Mouse (Mus musculus) forebrain, embryonic 14.5 days (tissue): ENCODE measurements at regions not wholly inside any gene's neighbourhood (a gene's known extent, or its start where the extent isn't known, plus 50 kb on each side); places are given as distances from the start of the nearest gene placed in this dataset.
A peak's percentile ranks its signal among the peaks of the same experiment; 100 is the strongest.

Source experiments
- ATAC-seq: fragments of 200-750 bp; cut with Nextera tagmentation; 2 replicates; pipeline ENCODE4 v1.8.0; 2017; ENCODE audit warnings: mild to moderate bottlenecking, moderate library complexity
- DNase-seq: peaks from one replicate; pipeline ENCODE4 v3.0.0-alpha.2; 2015; ENCODE audit warnings: low spot score
- H3K27ac ChIP-seq: fragments of 300-500 bp; sonication (generic); 2 replicates; pipeline ENCODE4 v1.5.1; 2014; ENCODE audit warnings: low read depth, mild to moderate bottlenecking, control low read depth, low read length, moderate library complexity
- H3K27me3 ChIP-seq: fragments of 300-500 bp; sonication (generic); replicated peaks from 2 replicates; pipeline ENCODE4 v1.6.1; 2014; ENCODE audit warnings: low read length, control low read depth, mixed read lengths; ENCODE audit not compliant: control insufficient read depth, insufficient read depth
- H3K36me3 ChIP-seq: fragments of 300-500 bp; sonication (generic); 2 replicates; pipeline ENCODE4 v1.6.1; 2014; ENCODE audit warnings: low read length, control low read depth; ENCODE audit not compliant: control insufficient read depth, insufficient read depth
- H3K4me1 ChIP-seq: fragments of 300-500 bp; sonication (generic); 2 replicates; pipeline ENCODE4 v1.6.1; 2014; ENCODE audit warnings: antibody characterized with exemption, low read length, control low read depth; ENCODE audit not compliant: control insufficient read depth, insufficient read depth
- H3K4me2 ChIP-seq: fragments of 300-500 bp; sonication (generic); 2 replicates; pipeline ENCODE4 v1.6.1; 2014; ENCODE audit warnings: mild to moderate bottlenecking, control low read depth, low read length
- H3K4me3 ChIP-seq: fragments of 300-500 bp; sonication (generic); 2 replicates; pipeline ENCODE4 v1.5.1; 2014; ENCODE audit warnings: low read depth, low read length, control low read depth
- H3K9ac ChIP-seq: fragments of 300-500 bp; sonication (generic); 2 replicates; pipeline ENCODE4 v1.6.1; 2014; ENCODE audit warnings: mild to moderate bottlenecking, low read length, control low read depth, moderate library complexity
- H3K9me3 ChIP-seq: fragments of 300-500 bp; sonication (generic); replicated peaks from 2 replicates; pipeline ENCODE4 v1.6.1; 2016; ENCODE audit warnings: low read length, control low read depth, mixed read lengths; ENCODE audit not compliant: control insufficient read depth
- WGBS: fragments of 180-500 bp; shearing (Covaris S2); extraction: QIAGEN DNeasy Blood & Tissue Kit; methylation state at CpG from one replicate; pipeline ENCODE4 v1.1.7; 2014; 5-methylcytosine and 5-hydroxymethylcytosine counted together

- Histone ChIP-seq H3K4me3 (no peak overlapping the region), H3K9me3 (no peaks in the 10 kb centered on the region), H3K4me2 (no peak overlapping the region), H3K36me3 (no peaks in the 10 kb centered on the region), H3K27me3 (no peaks in the 10 kb centered on the region), H3K4me1 (no peaks in the 10 kb centered on the region), H3K9ac (no peak overlapping the region), H3K27ac (no peak overlapping the region)
- 42% methylated on average over 5 of the region's 5 CpGs for WGBS
- ATAC-seq (no peak), DNase-seq (peak; percentile 57)
Measured at GRCm38 (mm10) chrX:150709416-150709815, 52.0 kb upstream of the Tro start.
